Mouse (Mus musculus) Muller cell, postnatal 12 days (primary cell): ENCODE measurements at regions not wholly inside any gene's neighbourhood (a gene's known extent, or its start where the extent isn't known, plus 50 kb on each side); places are given as distances from the start of the nearest gene placed in this dataset.

Experiments used
- DNase-seq: peaks from one replicate; pipeline ENCODE4 v3.0.0-alpha.2; 2015; ENCODE audit errors: inconsistent ontology term

- peak; percentile 96 for DNase-seq
These were observed 61.2 kb downstream of the Pkdcc start for GRCm38 (mm10) chr17:83276000-83276891.

GRCm38 (mm10) chr17:83277117-83277947 is 62.2 kb downstream of the Pkdcc start:
- peak; percentile 68 for DNase-seq

GRCm38 (mm10) chr17:83277948-83278924 is 63.1 kb downstream of the Pkdcc start:
- DNase-seq = no peak

GRCm38 (mm10) chr17:83283328-83283727 is 67.4 kb upstream of the Eml4 start:
- no peak for DNase-seq

GRCm38 (mm10) chr17:83287381-83288142 is 63.2 kb upstream of the Eml4 start:
- DNase-seq = peak; percentile 7

- peak; percentile 72 for DNase-seq
These were observed 62.6 kb upstream of the Eml4 start for GRCm38 (mm10) chr17:83288143-83288492.

- DNase-seq = no peak
These were observed 55.0 kb upstream of the Eml4 start for GRCm38 (mm10) chr17:83295526-83296238.

GRCm38 (mm10) chr17:83297379-83298121 is 53.2 kb upstream of the Eml4 start:
- DNase-seq = no peak
